Mouse (Mus musculus): ENCODE results near the gene Uba3.

The Uba3 gene

GRCm38 (mm10) chr6:97205439-97205885 is at the start of gene Uba3:
Gene Uba3 (minus strand): TSS chr6:97205647.
- peak; percentile 94 for DNase-seq (ENCODE audit: extremely low read depth, low read depth, low spot score)

GRCm38 (mm10) chr6:97252711-97253221 is 47.3 kb upstream of the Uba3 start, which contains the start of gene Lmod3:
Gene Lmod3 (minus strand): TSS chr6:97252759.
- DNase-seq (ENCODE audit: extremely low read depth, low read depth, low spot score) = no peak

DNA sequence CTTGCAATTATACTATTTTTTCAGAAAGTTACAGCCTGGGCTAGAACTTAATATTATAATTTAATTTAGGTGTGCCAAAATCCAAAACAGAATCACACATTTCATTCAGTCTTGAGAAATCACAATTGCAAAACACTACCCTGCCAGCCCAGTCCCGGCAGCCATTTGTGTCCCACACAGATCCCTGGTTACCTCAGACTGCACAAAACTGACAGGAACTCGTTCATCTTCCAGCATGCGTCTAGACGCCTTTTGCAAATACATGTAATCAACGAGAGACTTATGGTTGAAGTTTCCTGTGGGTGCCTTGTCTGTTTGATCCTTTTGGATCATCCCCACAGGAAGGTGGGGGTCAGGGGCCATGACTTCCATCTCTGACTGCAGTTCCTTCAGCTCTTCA is 46.6 kb upstream of the Uba3 start:
- DNase-seq (ENCODE audit: extremely low read depth, low read depth, low spot score) = peak; percentile 45

DNA sequence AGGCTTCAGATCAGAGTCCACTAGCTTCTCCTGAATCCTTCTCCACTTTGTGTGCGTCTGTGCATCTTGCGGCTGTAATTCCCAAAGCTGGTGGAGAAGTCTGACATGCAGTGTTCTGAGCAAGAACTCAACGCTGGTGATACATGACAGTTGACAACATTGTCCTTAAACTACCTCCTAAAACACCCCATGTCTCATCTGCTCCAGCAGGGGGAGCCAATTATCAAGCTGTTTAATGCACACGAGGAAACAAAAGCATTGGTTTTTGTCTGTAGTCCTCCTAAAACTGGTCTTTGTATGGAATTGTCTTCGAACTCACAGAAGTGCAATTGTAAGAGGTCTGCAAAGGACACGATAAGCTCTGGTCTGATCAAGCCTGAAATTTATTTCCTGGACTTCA is 45.5 kb upstream of the Uba3 start:
- no peak for DNase-seq (ENCODE audit: extremely low read depth, low read depth, low spot score)

DNA sequence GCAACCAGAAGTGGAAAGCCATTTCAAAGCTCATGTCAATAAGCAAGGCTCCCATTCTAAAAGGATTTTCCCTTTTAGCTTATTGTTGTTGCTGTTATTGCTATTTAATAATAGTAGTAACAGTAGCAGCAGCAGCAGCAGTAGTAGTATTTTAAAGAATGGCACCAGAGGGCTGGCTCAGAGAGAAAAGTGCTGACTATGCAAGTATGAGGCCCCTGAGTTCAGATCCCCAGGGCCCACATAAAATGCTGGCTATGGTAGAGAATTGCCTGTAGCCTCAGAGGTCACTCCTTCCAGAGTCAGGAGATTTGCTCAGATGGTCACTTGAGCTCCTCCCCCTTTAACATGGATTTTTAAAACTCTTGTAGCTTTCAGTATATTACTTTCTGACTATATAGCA is 39.8 kb upstream of the Uba3 start:
- no peak for DNase-seq (ENCODE audit: extremely low read depth, low read depth, low spot score)

- DNase-seq (ENCODE audit: extremely low read depth, low read depth, low spot score) = no peak
Observed at GRCm38 (mm10) chr6:97242522-97242921, 37.1 kb upstream of the Uba3 start.

- no peak for DNase-seq (ENCODE audit: extremely low read depth, low read depth, low spot score)
Observed at GRCm38 (mm10) chr6:97240092-97240491, 34.6 kb upstream of the Uba3 start.

GRCm38 (mm10) chr6:97239360-97239759 is 33.9 kb upstream of the Uba3 start:
- DNase-seq (ENCODE audit: extremely low read depth, low read depth, low spot score) = no peak

DNA sequence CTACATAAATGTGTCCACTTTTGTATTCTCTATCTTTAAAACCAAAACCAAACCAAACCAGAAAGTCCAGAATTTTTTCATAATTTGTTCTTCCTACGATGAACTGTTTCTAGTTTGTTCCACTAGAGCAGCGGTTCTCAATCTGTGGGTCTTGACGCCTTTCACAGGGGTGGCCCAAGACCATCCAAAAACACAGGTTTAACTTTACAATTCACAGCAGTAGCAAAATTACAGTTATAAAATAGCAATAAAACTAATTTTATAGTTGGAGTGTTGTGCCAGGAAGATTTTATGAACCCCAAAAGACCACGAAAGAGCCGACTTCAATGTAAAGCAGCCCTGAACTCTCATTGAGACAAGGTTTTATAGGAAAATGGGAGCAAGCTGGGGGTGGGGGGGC is 30.6 kb upstream of the Uba3 start:
- no peak for DNase-seq (ENCODE audit: extremely low read depth, low read depth, low spot score)

- no peak for DNase-seq (ENCODE audit: extremely low read depth, low read depth, low spot score)
Observed at GRCm38 (mm10) chr6:97234911-97235668, 29.6 kb upstream of the Uba3 start.

GRCm38 (mm10) chr6:97227067-97227847 is 21.8 kb upstream of the Uba3 start:
- DNase-seq (ENCODE audit: extremely low read depth, low read depth, low spot score) = no peak

DNA sequence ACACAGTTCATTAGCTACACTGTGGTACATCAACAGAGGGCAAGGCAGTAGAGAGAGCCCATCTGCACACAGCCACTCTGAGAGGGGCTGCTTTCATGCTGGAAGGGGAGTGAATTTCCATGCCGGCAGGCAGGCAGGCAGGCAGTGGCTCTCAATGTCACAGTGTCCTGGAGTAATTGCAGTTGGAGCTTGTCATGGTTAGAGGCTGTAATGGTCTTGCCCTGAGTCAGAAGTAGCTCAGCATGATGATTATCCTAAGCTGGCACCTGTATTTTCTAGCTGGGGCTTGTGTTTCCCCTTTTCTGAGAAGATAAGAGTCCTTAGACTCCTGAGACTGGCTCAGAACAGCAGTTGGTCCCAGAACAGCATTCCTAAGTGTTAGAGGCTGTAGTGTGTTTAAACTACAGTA is 20.6 kb upstream of the Uba3 start:
- DNase-seq (ENCODE audit: extremely low read depth, low read depth, low spot score) = no peak

- no peak for DNase-seq (ENCODE audit: extremely low read depth, low read depth, low spot score)
Observed at GRCm38 (mm10) chr6:97224505-97224904, 19.1 kb upstream of the Uba3 start.

DNA sequence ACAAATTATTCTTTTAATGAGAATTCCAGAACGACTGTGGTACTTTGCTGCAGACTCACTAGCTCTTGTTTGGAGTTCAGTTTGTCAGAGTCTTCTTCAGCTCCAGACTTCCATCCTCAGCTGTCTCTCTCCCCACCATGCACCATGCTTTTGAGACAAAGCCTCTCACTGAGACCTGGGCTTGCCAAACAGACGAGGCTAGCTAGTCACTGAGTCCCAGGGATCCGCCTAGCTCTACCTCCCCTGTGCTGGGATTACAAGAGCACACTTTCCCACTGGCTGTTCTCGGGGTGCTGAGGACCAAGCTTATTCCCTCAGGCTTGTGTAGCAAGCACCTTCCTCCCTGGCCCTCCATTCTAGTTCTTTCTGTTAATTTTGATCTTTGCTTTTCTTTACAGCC is 18.1 kb upstream of the Uba3 start:
- DNase-seq (ENCODE audit: extremely low read depth, low read depth, low spot score) = no peak

DNA sequence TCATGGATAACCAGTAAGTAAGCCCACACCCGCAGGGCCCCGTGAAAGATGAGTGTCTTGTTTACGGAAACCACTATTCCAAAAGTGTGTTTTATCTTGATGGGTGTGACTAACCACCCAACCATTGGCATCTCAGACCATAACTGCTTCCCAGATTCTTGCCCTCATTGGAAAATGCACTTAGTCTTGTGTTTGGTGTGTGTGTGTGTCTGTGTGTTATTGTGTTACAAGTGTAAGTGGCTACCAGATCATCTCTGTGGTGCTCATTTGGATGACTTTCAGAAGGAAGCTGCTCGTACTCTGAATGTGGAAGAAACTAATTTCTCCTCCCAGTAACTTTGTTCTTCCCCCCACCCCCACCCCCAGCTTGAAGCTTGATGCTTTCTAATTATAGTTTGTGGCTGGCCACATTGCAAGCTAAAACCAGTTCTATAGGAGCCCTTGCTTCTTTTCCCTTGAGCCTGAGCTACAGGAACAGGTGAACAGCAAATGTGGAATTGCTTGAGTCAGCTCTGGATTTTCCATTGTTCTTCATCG is 17.6 kb upstream of the Uba3 start:
- DNase-seq (ENCODE audit: extremely low read depth, low read depth, low spot score) = no peak

GRCm38 (mm10) chr6:97222321-97222720 is 16.9 kb upstream of the Uba3 start:
- DNase-seq (ENCODE audit: extremely low read depth, low read depth, low spot score) = no peak

- no peak for DNase-seq (ENCODE audit: extremely low read depth, low read depth, low spot score)
Observed at GRCm38 (mm10) chr6:97221205-97222025, 16.0 kb upstream of the Uba3 start.

DNA sequence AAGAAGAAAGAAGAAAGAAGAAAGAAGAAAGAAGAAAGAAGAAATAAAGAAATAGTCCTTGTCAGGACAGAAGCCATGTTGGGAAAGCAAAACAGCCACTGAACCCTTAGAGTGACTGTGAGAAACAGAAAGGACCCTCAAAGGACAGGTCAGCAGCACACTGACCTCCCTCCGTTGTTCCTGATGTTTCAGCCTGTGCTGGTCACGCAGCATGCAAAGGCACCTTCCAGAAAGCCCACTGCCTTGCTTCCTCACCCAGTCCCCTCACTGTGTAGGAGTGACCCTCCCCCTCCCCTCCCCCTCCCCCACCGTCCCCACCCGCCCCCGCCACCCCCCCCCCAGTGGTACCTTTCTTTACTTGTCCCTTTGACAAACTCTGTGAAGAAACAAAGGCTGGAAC is 15.2 kb upstream of the Uba3 start:
- no peak for DNase-seq (ENCODE audit: extremely low read depth, low read depth, low spot score)

DNA sequence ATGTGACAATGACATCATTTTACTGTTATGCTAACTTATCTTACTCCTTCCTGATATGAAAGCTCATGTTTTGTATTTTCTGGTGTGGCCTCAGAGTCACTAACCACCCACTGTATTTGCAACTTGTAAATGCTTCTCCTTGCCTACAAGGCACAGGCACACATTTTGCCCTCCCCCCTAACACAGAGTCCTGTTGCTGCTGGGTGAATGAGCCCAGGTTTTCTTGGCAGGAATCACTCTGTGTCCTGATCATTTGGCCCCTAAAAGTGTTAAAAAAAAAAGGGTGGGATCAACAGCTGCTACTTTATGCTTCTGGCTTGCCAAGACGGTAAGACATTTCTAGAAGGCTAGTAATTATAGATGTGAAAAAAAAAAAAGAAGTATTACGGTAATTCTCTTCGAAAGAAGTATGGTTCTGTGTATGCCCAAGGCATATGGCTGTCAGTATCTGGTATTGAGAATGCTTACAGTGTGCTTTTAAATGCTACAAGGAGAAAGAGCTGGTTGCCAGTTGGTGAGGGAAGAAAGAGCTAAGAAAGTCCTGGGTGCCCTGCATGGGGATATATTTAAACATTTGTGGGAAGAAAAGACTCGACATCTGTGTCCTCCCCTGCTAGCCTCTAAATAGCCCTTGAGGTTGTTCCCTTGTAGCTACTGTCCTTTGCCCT is 10.8 kb upstream of the Uba3 start:
- DNase-seq (ENCODE audit: extremely low read depth, low read depth, low spot score) = no peak

GRCm38 (mm10) chr6:97211981-97212380 is 6.5 kb upstream of the Uba3 start:
- no peak for DNase-seq (ENCODE audit: extremely low read depth, low read depth, low spot score)

Data from fat pad, adult 2 months (tissue).